Mouse (Mus musculus) retina, postnatal 1 day (tissue): ENCODE measurements at regions not wholly inside any gene's neighbourhood (a gene's known extent, or its start where the extent isn't known, plus 50 kb on each side); places are given as distances from the start of the nearest gene placed in this dataset.
"Not testable (repeated sequence)": the region's sequence is repeated elsewhere in the genome, so short reads cannot be mapped to it uniquely, and the experiment has no call there.

Source experiments
- DNase-seq: peaks from one replicate; pipeline ENCODE4 v3.0.0-alpha.2; 2012

DNA sequence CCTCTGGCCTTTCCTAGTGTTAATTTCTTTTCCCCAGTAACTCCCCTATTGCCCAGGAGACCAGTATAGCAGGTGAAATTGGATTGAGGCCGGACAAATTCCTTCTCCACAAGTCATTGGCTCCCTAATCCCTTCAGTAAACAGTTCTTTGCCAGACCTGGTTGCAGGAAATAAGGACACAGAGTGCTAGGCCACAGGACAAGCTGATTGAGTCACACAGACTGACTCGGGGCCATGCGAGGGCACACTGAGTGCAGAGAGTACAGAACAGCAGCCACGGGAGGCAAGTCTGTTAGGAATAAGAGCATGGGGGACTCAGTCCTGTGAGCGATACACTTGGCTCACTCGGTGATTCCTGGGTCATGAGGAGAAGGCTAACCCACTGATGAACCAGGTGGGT is 134.3 kb upstream of the Ajap1 start:
- DNase-seq, result no peak

DNA sequence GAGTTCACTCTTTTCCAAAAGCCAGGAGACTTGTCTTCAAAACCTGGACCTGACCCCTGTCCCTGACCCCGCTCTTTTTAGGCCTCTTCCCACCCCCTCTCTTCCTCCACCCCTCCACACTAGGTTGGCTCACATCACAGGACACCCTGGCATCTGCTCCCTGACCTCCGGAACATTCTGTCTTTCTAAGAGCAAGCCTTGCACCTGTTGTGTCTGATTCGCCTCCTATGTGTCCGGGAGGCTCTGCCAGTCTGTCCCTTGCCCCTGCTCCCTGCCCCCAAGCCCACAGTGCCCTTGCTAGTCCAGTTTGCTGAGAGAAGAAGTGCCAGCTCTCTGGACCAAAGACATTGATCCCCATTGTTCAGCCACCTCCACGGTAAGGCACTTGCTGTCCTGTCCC is 138.3 kb upstream of the Ajap1 start:
- DNase-seq, result no peak

DNA sequence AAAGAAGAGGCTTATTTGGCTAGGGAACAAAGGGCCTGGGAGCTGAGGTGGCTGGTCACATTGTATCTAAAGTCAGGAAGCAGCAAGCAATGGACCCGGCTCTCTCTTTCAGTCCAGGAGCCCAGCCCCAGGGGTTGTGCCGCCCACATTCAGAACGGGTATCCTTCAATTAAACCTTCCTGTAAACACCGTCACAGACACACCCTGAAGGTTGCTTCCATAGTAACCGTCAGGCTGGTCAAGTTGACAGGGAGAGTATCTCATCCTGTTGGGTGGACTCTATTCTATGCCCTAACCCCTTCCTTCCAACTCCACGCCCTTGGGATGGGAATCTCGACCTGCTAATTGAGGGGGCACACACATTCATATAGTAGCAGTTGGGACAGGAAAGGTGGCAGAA is 148.6 kb upstream of the Ajap1 start:
- no peak for DNase-seq

DNA sequence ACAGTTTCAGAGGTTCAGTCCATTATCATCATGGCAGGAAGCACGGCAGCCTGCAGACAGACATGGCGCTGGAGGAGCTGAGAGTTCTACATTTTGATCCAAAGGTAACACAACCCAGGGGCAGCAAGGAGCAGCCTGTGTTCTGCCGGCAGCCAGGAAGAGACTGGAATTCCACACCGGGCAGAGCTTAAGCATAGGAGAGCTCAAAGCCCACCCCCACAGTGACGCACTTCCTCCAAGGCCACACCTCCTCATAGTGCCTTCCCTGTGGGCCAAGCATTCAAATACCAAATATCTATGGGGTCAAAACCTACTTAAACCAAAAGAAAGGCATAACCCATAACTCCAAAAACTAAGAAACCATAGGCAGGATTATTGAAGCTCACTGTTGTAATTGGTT is 149.4 kb upstream of the Ajap1 start:
- no peak for DNase-seq

DNA sequence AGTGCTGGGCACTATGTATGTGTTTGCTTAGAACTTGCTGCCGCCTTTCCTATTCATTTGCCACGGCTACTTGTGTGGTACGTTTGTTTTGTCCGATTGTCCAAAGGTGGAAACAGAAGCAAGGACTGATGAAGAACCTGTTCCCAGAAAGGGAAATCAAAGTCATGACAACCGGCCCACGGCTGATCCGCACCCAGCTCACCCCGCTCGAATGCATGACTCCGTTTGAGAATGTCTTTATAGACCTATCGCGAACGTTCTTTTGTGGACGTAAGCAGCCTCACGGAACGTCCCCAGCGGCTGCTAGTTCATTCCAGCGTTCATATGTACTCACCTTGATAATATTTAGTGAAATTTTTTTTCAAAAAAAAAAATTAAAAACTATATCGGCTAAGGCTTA is 149.9 kb upstream of the Ajap1 start:
- DNase-seq, result no peak

DNA sequence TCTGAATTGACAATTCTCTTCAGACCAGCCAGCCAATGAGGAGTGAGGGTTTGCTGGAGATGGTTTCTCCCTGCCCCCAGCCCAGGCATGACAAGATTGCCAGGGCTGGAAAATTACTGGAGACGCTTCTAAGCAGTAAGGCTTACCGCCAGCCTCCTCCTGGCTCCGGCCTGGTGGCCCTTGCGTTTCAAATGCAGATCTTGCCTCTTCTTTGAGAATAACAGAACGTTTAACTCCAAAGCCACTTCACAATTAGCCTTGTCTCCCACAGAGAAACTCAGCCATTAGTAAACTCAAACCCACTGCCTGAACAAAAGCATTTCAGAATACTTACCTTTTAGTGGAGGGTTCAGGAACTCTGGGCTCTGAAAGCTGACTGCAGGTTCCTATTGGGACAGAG is 150.6 kb upstream of the Ajap1 start:
- DNase-seq, result no peak

DNA sequence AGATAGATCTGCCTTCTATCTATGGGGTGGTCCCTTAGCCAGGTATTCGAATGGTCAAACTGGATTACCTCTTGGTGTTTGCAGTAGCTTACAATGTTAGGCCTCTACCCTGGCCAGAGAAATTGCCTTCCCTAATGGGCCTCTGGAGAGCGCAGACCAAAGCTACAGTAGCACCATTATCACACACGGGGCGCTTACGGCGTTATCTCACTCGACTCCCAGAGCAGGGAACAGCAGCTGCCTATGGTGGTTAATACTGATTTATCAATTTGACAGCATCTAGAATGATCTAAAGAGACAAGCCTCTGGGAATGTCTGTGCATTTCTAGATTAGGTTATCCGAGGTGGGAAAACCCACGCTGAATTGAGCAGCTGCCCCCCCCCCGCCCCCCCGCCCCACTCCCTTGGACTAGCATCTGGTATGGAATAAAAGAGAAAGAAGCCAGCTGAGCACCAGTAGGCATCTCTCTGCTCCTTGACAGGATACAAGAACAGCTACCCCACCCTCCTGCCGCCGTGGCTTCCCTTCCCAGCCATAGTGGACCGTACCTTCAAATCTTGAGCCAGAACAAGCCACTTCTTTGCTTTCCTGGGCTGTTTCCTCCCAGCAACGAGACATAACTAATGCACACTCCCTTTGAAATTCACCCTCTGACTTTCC is 151.7 kb upstream of the Ajap1 start:
- DNase-seq, result peak; percentile 66

DNA sequence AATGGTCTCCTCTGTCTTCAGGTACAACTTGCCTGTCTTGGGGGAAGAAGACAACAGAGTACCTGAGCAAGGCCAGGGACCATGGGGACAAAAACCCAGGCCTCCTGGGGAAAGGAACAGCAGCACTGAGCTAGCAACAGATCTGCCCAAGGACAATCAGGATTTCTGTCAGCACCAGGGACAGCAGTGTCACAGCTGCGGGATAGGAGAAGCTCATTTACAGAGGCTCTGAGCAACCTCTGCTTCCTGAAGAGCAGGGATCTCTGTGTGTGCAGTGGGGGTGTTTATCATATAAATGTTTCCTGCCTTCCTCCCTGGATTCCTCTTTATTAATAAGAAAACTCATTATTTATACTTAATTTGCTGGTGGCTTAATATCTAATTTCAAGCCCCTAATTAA is 155.4 kb upstream of the Ajap1 start:
- no peak for DNase-seq

DNA sequence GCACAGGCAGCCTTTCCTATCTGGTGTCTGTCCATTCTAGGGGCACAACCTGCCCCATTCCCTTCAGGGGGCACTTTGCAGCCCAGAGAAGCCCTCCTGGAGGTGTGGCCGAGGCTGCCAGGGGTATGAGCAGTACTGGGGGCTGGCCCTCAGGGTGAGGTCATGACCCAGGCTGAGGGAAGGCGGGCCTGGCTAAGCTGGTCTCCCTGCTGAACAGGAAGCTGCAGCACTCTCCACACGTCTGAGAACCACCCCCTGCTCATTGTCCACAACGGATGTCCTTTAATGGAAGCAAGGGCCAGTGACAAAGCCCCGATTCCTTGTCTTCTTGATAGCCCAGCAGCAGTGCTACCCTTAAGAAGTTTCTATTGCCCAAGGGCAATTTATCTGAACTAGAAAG is 169.2 kb upstream of the Ajap1 start:
- peak; percentile 24 for DNase-seq

DNA sequence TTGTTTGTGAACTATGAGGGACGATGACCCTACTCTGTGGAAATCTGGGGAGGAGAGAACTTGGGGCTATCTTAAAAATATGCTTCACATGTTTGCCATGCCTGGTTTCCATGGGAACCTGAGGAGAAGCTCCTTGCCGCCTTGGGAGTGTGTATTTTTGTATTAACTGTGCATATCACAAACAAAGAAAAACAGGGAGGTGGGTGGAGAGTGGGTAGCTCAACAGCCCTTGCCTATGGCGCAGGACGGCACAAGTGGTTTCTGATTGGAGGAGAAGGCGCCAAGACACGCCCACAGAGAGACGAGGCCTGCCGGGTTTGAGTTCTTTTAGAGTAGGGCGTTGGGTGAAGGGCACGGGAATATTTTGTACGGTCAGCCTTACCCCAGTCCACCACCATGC is 170.2 kb upstream of the Ajap1 start:
- DNase-seq, result no peak

DNA sequence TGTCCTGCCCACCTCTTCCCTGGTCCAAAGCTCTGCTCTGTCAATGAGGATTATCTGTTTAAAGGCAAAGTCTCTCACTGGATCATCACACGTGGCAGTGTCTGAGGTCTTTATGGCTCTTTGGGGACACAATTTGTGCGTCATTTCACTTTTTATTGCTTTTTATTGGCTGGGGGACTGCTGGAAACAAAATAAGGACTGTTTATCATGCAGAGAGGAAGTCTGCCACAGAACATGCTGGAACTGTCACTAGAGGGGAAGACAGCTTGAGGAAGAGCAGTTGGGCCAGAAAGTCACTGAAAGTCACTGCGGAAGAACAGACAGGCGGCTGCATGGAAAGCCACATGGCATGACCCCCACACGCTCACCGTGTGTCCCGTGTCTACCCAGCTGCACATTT is 180.1 kb upstream of the Ajap1 start:
- no peak for DNase-seq

DNA sequence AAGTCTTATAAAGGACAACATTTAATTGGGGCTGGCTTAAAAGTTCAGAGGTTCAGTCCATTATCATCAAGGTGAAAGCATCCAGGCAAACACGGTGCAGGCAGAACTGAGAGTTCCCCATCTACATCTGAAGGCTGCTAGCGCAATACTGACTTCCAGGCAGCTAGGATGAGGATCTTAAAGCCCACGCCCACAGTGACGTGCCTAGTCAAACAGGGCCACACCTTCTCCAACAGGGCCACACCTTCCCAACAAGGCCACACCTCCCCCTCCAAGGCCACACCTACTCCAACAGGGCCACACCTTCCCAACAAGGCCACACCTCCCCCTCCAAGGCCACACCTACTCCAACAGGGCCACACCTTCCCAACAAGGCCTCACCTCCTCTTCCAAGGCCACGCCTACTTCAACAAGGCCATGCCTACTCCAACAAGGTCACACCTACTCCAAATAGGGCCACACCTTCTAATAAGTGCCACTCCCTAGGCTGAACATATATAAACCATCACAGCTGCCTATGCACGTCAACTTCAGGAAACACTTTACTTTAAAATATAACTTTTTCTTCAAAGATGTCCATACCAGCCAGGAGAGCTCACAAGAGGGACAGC is 184.1 kb upstream of the Ajap1 start:
- not testable (repeated sequence) for DNase-seq

DNA sequence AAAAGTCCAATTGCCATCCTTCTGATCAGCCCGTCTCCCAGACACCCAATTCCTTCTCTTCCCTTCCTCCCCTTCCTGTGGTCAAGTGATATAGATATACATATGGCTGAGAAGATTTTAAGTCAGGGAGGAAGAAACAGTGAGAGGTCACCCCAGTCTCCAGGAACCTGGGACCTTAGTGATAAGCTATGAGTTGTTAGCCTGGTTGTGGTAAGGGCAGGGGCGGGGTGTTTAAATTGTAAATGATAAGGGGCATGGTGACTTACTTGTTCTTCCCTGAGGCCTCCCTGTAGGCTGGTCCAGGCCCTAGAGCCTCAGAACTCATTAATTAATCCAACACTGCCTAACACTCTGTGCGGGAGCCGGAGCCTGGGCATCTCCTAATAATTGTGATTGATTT is 186.5 kb upstream of the Ajap1 start:
- no peak for DNase-seq

DNA sequence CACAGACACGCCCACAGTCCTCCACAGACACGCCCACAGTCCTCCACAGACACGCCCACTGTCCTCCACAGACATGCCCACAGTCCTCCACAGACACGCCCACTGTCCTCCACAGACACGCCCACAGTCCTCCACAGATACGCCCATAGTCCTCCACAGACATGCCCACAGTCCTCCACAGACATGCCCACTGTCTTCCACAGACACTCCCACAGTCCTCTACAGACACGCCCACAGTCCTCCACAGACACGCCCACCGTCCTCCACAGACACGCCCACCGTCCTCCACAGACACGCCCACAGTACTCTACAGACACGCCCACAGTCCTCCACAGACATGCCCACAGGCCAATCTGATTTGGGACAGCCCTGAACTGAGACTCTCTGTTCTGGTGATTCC is 187.6 kb upstream of the Ajap1 start:
- DNase-seq, result no peak

DNA sequence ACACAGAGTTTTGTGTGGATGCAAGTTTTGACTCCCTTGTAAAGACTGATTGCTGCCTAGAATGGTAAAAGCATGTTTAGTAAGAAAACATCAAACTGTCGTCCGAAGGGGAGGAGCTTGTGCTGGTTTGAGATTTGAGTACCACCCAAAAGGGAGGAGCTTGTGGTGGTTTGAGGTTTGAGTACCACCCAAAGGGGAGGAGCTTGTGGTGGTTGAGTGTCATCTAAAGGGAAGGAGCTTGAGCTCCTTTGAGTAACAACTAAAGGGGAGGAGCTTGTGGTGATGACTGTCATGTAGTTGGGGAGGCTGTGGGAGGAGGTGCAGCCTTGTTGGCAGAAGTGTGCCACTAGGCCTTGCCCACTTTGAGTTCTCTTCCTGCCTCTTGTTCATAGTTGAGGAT is 192.8 kb upstream of the Ajap1 start:
- DNase-seq, result no peak

DNA sequence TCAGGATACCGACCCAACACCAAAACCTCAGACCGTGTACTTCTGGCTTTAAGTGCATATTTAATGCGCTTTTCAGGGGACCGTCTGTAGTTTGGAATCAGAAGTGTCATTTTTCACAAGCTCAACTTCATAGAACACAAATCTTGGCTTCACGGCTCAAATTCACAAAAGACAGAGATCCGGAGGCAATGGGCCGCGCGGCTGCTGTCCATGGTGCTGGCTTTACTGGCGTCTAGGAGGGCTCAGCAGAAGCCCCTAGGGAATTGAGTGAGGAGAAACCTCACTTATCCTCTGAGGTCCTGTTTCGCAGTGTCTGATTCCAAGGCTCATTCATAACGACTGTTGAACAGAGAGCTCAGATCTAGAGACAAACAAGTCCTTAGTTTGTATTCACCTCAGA is 196.5 kb upstream of the Ajap1 start:
- peak; percentile 47 for DNase-seq

DNA sequence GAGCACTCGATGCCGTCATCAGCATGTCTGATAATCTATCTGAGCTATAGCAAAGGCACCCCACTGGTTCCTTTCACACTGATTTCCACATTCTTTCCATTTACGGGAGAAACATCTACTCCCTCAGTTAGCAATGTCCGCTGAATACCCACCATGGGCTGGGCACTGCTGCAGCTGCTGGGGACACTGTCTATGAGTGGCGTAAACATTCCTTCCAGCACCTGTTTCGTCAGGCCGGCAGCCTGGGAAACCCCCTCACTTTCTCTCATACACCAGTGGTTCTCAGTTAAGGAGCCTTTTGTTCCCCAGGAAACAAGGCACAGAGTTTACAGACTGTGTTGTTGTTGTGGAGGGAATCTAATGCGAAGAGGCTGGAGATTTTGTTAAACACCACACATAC is 205.8 kb upstream of the Ajap1 start:
- no peak for DNase-seq

DNA sequence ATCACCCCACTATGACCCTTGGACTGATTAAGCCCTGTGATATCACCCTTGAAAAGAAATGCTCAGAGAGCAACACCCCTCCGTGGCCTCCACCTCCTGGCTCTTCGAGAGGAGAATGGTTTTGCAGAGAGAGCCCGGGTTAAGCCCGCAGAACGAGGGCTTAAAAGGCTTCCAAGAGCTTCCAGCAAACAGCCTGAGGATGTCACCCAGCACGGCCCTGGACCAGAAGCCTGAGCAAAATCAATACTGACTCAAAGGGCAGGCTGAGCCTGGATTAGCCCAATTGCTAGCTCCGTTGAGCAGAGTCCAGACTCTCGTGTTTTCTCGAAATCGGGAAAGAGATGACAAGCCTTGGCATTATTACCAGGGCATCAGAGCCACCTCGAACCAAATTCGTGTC is 211.3 kb upstream of the Ajap1 start:
- peak; percentile 90 for DNase-seq

DNA sequence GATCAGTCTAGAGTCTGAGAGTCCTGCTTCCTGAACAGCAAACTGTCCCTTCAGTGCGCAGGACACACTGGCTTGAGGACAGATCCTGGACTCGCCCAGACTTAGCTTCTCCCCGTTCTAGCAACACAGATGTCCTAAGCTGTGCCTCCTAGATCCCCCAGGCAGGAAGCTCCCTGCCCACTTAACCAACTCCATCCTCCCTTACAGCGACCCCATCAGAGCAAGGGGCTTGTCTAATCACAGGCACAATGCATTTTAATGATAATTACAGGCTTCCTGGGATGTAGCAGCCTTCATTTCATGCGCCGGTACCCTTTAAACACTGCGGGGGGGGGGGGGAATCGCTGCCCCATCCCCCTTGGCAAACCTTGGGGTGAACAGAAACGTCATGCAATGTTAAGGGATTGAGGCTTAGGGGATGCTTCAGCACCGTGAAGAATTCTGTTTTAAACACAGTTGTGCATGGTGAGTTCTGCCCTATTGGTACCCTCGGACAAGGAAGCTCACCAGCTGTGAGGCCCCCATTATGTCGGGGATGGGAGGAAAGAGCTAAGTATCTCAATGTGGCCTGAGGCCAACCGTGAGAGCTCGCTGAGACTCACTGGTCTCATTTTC is 213.9 kb upstream of the Ajap1 start:
- peak; percentile 56 for DNase-seq

DNA sequence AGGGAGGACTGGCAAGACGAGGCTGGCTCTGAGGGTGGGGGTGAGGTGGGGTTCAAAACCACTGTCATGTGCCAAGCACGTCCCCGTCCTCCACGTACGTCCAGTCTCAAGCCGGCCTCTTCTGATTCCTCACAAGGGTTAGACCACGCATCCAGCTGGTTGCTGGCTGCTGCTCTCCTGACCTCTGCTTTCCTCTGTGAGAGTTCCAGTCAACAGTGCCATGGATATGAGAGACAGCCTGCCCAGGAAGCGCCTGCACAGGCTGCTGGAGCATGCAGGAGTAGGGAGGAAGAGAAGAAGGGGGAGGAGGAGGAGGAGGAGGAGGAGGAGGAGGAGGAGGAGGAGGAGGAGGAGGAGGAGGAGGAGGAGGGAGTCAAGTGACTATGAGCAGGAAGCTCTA is 224.6 kb upstream of the Ajap1 start:
- no peak for DNase-seq

DNA sequence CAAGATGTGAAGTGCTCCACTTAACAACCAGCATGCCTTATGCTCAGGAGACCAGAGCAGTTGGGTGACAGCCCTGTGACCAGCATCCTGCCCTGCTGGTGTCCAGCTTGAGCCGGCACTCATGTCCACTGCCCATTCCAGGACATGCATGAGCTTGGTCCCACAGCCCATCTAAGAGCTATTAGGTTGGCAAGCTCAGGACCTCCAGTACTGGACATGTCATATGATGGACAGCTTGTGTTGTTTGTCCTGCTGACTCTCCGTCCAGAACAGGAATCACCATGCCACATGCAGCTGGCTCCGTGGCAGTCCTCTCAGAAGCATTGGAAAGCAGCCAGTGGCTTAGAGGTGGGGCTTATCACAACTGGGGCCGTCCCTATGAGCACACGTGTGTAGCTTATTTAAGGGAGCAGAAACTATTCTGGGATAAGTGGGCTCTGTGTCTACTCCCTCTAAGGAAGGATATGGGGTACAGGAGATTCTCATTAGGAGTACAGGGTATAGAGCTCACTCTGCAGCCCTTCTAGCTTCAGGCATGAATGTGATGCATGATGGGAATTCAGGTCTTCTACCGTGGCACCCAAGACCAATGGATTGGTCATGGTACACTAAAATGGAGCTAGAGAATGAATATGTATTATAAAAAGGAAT is 232.5 kb upstream of the Ajap1 start:
- peak; percentile 40 for DNase-seq

DNA sequence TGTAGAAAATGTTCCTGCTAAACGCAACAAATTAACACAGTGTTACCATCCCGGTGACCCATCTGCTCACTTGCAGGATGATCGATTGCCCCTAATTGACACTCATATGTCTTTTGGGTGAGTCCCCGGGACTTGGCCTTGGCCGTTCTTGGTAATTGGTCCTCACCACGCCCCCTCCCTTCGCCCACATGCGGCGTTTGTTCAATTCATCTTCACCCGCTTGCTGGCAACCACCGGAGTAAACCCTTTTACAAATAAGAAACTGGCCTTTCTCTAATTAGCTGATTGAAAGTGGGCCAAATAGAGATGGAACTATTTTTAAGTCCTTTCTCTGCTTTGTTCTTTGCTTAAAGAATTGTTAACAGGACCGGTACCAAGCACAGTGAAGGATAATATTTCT is 234.7 kb upstream of the Ajap1 start:
- DNase-seq, result no peak

DNA sequence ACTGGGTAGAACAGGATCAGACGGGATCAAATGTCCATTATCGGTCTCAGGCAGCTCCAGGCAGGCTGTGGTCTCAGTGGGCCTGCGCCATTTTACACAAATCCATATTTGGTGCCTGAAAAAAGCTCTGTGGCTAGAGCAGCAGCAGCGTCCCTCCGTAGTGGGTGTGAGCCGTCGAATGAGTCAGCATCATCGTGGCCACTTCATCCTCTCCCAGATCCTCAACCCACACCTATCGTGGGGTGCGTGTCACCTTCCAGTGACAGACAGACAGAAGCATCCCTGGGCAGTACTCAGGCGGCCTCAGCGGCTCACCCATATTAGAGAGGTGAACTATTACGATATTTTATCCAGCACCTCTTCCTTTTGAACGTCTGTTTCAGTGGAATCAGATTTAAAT is 233.0 kb upstream of the A430005L14Rik start:
- DNase-seq, result no peak

DNA sequence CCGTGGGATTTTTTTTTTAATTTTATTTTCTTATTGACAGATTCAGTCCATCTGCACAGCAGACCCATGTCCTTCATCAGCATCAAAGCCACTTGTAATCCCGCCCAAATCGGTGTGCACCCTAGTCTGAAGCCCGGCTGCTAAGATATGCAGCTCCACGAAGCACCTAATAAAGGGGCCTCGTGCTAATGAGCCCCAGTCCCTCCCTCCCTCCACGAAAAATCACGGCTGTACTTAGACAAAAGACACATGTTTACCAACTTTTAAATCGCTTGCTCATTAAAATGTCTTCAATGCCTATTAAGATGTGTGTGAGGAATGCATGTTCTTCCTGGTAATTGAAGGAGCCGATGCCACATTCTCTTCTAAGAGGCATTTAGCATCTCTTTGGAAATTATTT is 229.8 kb upstream of the A430005L14Rik start:
- no peak for DNase-seq
